Mouse (Mus musculus) heart, postnatal 0 days (tissue): ENCODE data around the gene Ksr2. TPM values are rescaled to one million over a fixed set of nuclear protein-coding genes. Genes with fewer than 3 reads are reported as not detected.

Experiments
- ATAC-seq: fragments of 200-750 bp; cut with Nextera tagmentation; 2 replicates; pipeline ENCODE4 v1.8.0; 2017; ENCODE audit warnings: low read depth, moderate number of reproducible peaks, moderate library complexity; ENCODE audit not compliant: insufficient read depth
- DNase-seq: peaks from one replicate; pipeline ENCODE4 v3.0.0-alpha.2; 2016; ENCODE audit warnings: low spot score
- H3K27ac ChIP-seq: fragments of 300-500 bp; sonication (generic); 2 replicates; pipeline ENCODE4 v1.5.1; 2014; ENCODE audit warnings: low read depth, mild to moderate bottlenecking
- H3K27me3 ChIP-seq: fragments of 300-500 bp; sonication (generic); 2 replicates; pipeline ENCODE4 v1.6.1; 2014; ENCODE audit warnings: low read length, mixed read lengths; ENCODE audit not compliant: control insufficient read depth, insufficient read depth
- H3K36me3 ChIP-seq: fragments of 300-500 bp; sonication (generic); replicated peaks from 2 replicates; pipeline ENCODE4 v1.6.1; 2014; ENCODE audit warnings: low read length, mixed read lengths; ENCODE audit not compliant: control insufficient read depth, insufficient read depth
- H3K4me1 ChIP-seq: fragments of 300-500 bp; sonication (generic); 2 replicates; pipeline ENCODE4 v1.6.1; 2014; ENCODE audit warnings: antibody characterized with exemption; ENCODE audit not compliant: control insufficient read depth, insufficient read depth
- H3K4me2 ChIP-seq: fragments of 300-500 bp; sonication (generic); 2 replicates; pipeline ENCODE4 v1.6.1; 2014; ENCODE audit warnings: low read depth, mild to moderate bottlenecking, low read length, moderate library complexity
- H3K4me3 ChIP-seq: fragments of 300-500 bp; sonication (generic); 2 replicates; pipeline ENCODE4 v1.5.1; 2014; ENCODE audit warnings: low read depth, low read length
- H3K9ac ChIP-seq: fragments of 300-500 bp; sonication (generic); replicated peaks from 2 replicates; pipeline ENCODE4 v1.6.1; 2014; ENCODE audit warnings: low read depth, low read length, mixed read lengths
- H3K9me3 ChIP-seq: fragments of 300-500 bp; sonication (generic); replicated peaks from 2 replicates; pipeline ENCODE4 v1.6.1; 2016; ENCODE audit warnings: low read length; ENCODE audit not compliant: control insufficient read depth
- CTCF ChIP-seq: IDR thresholded peaks from 2 replicates; pipeline ENCODE4 v1.5.1; 2016; ENCODE audit warnings: antibody characterized with exemption, control low read depth, low read depth
- EP300 ChIP-seq: IDR thresholded peaks from 2 replicates; pipeline ENCODE4 v1.6.1; 2016; ENCODE audit warnings: antibody characterized with exemption, low read depth
- WGBS: fragments of 180-500 bp; shearing (Covaris S2); extraction: QIAGEN DNeasy Blood & Tissue Kit; methylation state at CpG from one replicate; pipeline ENCODE4 v1.1.7; 2014; 5-methylcytosine and 5-hydroxymethylcytosine counted together
- polyA plus RNA-seq: library from polyadenylated mRNA; unstranded; fragments of >200 nt; fragmentation: Nextera tagmentation; extraction: Ambion mirVana; gene quantifications from 2 replicates; pipeline ENCODE4 v1.2.1, GENCODE M21; 2015
- total RNA-seq: library from RNA; depleted of rRNA; stranded (reverse); fragments of >200 nt; gene quantifications from 2 replicates; pipeline ENCODE4 v1.2.3, GENCODE M21; 2014; ENCODE audit warnings: low replicate concordance

Gene Ksr2
- total and polyA plus RNA-seq, 2 experiments from 2014 or later: under 0.01 TPM; not detected in 1

GRCm38 (mm10) chr5:117455546-117455945 is 41.7 kb downstream of the Ksr2 start:
- Histone ChIP-seq H3K4me2 (no peak overlapping the region), H3K4me3 (no peak overlapping the region), H3K9me3 (no peaks in the 10 kb centered on the region), H3K36me3 (no peaks in the 10 kb centered on the region), H3K4me1 (0 out of 2 replicates have a peak, but pooled peaks cover 3% of the 10 kb centered on the region), H3K9ac (no peak overlapping the region), H3K27ac (no peak overlapping the region), H3K27me3 (no peaks in the 10 kb centered on the region)
- 39% methylated on average over 8 of the region's 8 CpGs for WGBS
- DNase-seq (no peak), ATAC-seq (no peak)
- TF ChIP-seq CTCF (no peak), EP300 (no peak)

- Histone ChIP-seq H3K36me3 (no peaks in the 10 kb centered on the region), H3K4me1 (0 out of 2 replicates have a peak, but pooled peaks cover 3% of the 10 kb centered on the region), H3K4me2 (no peak overlapping the region), H3K4me3 (no peak overlapping the region), H3K27me3 (no peaks in the 10 kb centered on the region), H3K9ac (no peak overlapping the region), H3K9me3 (no peaks in the 10 kb centered on the region), H3K27ac (no peak overlapping the region)
- TF ChIP-seq CTCF (no peak), EP300 (no peak)
- WGBS: 65% methylated on average over 9 of the region's 9 CpGs
- ATAC-seq (no peak), DNase-seq (no peak)
Measured at GRCm38 (mm10) chr5:117457121-117457520, 43.3 kb downstream of the Ksr2 start.

GRCm38 (mm10) chr5:117457583-117457982 is 43.8 kb downstream of the Ksr2 start:
- Histone ChIP-seq H3K9me3 (no peaks in the 10 kb centered on the region), H3K4me2 (no peak overlapping the region), H3K9ac (no peak overlapping the region), H3K36me3 (no peaks in the 10 kb centered on the region), H3K27me3 (no peaks in the 10 kb centered on the region), H3K4me1 (0 out of 2 replicates have a peak, but pooled peaks cover 3% of the 10 kb centered on the region), H3K27ac (no peak overlapping the region), H3K4me3 (no peak overlapping the region)
- 81% methylated on average over 8 of the region's 8 CpGs for WGBS
- no peak for DNase-seq
- ATAC-seq: no peak
- TF ChIP-seq EP300: no peak
- no peak for TF ChIP-seq CTCF

- no peak overlapping the region for H3K27ac ChIP-seq
- no peak overlapping the region for H3K4me2 ChIP-seq
- no peaks in the 10 kb centered on the region for H3K36me3 ChIP-seq
- no peak overlapping the region for H3K9ac ChIP-seq
- no peak for TF ChIP-seq CTCF
- no peak for TF ChIP-seq EP300
- no peaks in the 10 kb centered on the region for H3K27me3 ChIP-seq
- ATAC-seq (no peak), DNase-seq (no peak)
- WGBS: 56% methylated on average over 9 of the region's 9 CpGs
- 0 out of 2 replicates have a peak, but pooled peaks cover 3% of the 10 kb centered on the region for H3K4me1 ChIP-seq
- no peaks in the 10 kb centered on the region for H3K9me3 ChIP-seq
- H3K4me3 ChIP-seq: no peak overlapping the region
Measured at GRCm38 (mm10) chr5:117458899-117459298, 45.1 kb downstream of the Ksr2 start.

GRCm38 (mm10) chr5:117460261-117460660 is 46.5 kb downstream of the Ksr2 start:
- TF ChIP-seq EP300: no peak
- TF ChIP-seq CTCF: no peak
- no peak for ATAC-seq
- no peak overlapping the region for H3K27ac ChIP-seq

GRCm38 (mm10) chr5:117467052-117467451 is 53.3 kb downstream of the Ksr2 start:
- Histone ChIP-seq H3K9me3 (no peaks in the 10 kb centered on the region), H3K27ac (no peak overlapping the region), H3K27me3 (no peaks in the 10 kb centered on the region), H3K4me2 (no peak overlapping the region), H3K36me3 (no peaks in the 10 kb centered on the region), H3K4me1 (no peaks in the 10 kb centered on the region), H3K9ac (no peak overlapping the region), H3K4me3 (no peak overlapping the region)
- TF ChIP-seq CTCF: no peak
- TF ChIP-seq EP300: no peak
- DNase-seq: no peak
- ATAC-seq: no peak
- 49% methylated on average over 12 of the region's 12 CpGs for WGBS

More at GRCm38 (mm10) chr5:117460261-117460660, 46.5 kb downstream of the Ksr2 start:
- H3K36me3 ChIP-seq: no peaks in the 10 kb centered on the region
- no peak overlapping the region for H3K4me3 ChIP-seq
- H3K4me1 ChIP-seq: 0 out of 2 replicates have a peak, but pooled peaks cover 3% of the 10 kb centered on the region
- H3K27me3 ChIP-seq: no peaks in the 10 kb centered on the region
- H3K9me3 ChIP-seq: no peaks in the 10 kb centered on the region
- no peak for DNase-seq
- 89% methylated on average over 14 of the region's 14 CpGs for WGBS
- no peak overlapping the region for H3K9ac ChIP-seq
- H3K4me2 ChIP-seq: no peak overlapping the region
